Mouse (Mus musculus) spleen, postnatal 14 days (tissue): ENCODE measurements around the gene Mpg.

Experiments
- DNase-seq, 2 experiments: peaks; one replicate each; pipeline ENCODE4 v3.0.0; 2021 to 2022; ENCODE audit warnings: low spot score in 2 of 2

The Mpg gene

DNA sequence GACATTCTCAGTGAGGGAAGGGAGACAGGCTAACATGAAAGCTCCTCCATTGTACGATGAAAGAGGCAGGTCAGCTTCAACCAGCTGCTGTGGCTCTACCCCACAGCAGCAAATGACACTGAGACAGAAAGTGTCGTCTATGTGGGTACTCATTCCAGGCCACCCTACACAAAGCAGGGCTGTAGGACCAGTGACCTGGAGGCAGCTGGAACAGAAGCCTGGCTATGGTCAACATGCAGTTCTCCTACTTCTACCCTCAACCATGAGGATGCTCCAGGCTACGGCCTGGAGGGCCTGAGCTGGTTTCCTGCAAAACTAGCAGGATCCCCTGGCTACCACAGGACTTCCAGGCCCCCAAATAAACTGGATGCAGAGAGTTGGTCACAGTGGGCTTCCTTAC is 30.3 kb downstream of the Mpg start:
- no peak for DNase-seq

DNA sequence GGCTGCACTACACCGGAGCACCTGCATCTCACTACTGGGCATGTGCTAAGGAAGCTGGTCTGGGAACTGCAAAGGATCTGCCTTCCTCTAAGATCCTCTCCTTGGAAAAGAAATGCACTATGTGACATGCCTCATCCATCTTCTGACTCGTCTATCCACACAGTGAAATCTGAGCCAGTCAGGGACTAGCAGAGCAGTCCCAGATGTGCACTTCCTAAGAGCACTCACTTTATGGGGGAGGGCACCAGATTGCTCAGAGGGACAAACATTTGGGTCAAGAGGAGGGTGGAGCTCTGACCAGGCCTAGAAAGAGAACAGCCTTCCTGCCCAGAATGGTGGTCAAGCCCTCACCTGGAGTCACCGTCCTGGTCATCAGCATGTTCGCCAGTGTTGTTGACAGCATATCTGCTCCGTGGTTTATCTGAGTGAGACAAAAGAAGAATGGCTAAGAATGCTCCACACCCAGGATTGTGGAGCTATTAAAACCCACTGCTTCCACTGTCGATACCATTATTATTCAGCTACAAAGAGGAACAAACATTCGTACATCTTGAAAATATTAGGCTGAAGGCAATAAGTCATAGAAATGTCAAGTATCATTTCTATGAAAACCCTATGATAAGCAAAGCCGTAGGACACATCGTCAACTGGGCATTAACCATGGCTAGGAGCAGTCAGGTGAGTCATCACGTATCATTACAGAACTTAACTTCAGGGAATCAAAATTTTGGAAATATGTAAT is 36.5 kb downstream of the Mpg start:
- no peak for DNase-seq

DNA sequence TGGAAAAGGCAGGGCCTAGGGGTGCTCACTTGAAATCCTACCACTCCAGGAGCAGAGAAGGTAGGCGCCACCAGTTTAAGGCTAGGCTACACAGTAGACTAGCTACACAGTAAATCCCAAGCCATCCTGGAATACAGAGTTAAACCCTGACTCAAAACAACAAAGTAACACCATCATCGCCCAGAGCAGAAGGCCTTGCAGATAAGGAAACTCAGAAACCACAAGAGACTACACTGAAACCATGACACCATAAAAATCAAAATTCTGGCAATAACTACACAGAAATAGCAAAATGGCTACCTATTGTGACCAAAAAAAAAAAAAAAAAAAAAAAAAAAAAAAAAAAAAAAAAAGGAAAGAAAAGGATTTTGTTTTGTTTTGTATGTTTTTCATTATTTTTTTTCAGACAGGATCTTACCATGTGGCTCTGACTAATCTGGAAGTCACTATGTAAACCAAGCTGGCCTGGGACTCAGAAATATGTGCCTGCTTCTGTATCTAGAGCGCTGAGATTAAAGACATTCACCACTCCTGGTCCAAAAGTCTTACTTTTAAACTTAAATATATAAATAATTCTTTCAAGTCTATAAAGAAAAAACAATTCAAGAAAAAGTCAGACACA is 38.9 kb downstream of the Mpg start:
- DNase-seq, result no peak

DNA sequence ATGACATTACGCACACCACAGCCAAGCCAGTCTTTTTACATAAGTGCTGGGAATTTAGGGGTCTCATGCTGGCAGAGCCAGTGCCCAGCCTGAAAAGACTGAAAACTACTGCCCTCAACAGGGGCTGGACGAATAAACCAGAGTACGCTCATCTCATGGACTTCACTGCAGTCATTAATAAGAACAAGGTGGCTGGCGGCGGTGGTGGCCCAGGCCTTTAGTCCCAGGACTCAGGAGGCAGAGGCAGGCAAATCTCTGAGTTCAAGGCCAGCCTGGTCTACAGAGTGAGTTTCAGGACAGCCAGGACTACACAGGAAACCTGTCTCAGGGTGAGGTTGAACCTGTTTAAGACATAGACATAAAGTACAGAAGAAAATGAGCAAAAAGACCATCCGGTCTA is 39.9 kb downstream of the Mpg start:
- DNase-seq, result no peak

DNA sequence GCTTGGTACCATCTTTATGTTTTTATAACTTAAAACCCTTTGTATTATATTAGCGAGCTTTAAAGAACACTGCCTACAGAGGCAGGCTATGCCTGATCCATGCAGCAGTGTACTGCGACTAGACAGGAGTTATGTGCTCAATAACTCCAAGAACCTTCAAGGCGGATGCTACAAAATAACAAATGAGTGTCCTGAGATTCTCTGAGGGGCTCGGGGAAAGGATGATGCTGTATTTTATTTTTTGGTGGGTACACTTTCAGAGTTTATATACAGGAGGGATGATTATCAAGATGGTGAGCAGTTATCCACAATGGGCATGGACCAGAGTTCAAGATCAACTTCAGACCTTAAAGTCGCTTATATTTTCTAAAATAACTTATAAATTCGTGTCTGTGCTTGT is 40.5 kb downstream of the Mpg start:
- no peak for DNase-seq

DNA sequence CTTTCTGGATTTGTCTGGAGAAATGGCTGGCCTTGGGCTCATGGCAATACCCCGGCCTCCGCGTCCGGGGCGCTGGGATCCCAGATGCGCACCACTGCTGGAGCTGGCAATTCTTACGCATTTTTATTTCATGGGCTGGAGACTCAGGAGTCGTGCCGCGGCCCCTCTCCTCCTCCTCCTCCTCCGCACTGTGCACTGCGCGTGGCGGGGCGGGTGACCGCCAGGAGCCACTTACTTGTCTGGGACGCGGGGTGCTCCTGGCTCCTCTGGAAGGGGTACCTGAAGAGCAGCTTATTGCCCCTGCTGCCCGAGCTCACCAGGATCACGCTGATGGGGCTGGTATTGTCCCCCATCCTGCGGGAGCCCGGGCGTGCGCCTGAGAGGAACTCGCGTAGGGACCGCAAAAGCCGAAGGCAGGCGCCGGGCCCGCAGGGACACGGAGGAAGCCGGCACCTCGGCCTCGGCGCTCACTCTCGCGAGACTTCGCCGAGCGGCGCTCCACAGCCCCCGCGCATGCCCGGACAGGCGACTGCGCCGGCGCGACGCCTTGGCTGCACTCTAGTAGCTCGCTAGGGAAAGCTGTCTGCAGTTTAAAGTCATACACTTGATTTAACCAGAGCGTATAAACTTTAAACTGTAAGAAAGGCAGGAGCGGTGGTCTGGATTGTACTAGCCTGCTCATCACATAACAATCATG is 41.0 kb downstream of the Mpg start, which contains the start of gene Nprl3:
Nprl3 (minus strand) TSS at position 520 of the 697 bp plus-strand sequence.
- peak; percentile 92 to 94 for DNase-seq

DNA sequence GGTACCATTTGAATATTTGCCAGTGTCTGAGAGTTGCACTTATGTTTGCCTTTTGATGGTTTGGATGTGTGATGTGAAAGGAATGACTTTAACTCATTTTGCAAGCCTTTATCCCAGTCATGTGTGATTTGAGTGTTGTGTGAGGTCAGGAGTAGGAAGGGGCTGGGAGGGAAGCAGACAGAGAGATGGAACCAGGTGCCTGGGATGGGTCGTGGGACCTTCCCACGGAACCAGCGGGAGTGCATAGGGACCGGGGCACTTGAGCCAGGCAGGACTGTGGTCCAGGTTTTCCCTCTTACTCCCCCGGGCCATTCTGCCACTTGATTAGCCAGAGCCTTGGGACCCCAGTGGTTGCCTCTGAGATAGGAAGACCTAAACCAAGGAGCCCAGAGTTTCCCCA is 41.7 kb downstream of the Mpg start:
- no peak for DNase-seq

DNA sequence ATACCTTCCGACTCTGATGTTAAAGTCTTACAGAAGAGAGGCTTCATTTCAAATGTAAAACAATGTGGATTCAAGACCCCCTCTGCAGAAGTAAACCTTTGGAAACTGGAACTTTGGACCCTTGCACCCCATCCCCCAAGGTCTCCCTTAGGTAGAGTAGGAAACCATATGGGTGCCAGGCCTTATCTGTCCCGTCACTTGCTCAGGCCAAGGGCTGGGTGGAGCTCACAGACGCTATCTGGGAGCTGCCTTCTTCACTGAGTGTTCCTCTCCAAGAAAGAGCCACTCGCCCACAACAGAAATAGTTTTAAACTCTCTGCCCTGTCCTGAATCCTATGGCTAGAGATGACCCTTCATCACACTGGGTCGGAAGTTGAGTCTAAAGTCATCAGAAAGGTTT is 42.6 kb downstream of the Mpg start:
- peak in 1 of 2 experiments; percentile 44 for DNase-seq

DNA sequence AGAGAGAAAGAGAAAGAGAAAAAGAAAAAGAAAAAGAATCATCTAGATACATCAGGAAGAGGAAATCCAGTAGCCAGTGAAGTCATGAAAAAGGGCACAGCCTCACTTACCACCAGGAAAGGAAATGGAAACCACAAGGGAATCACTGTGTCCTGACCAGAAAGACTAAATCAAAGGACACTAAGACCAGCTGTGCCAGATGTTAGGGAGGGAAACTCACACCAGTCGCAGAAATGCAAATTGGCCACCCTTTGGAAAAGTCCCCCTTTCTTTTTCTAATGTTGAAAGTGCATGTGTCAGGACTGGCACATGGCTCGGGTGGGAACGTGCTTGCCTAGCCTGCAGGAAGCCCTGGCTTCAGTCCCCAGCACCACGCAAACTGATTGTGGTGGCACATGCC is 44.9 kb downstream of the Mpg start:
- no peak for DNase-seq

DNA sequence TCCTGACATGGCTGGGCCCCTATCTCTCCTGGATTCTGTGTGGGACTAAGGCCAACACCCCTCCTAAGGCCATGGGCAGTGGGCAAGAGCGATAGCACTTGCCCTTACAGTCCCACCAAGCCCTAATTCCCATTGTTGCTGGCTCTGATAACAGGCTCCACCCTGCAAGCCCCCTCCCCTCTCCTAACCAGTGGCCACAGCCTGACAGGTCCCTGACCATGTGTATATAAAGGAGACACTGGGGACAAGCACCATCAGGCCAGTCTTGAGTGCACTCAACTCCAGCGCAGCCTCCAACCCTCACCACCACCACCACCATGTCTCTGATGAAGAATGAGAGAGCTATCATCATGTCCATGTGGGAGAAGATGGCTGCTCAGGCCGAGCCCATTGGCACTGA is 50.0 kb downstream of the Mpg start, which contains the start of gene Hba-x:
Hba-x (plus strand) TSS at position 54 of the 400 bp plus-strand sequence.
- no peak for DNase-seq

DNA sequence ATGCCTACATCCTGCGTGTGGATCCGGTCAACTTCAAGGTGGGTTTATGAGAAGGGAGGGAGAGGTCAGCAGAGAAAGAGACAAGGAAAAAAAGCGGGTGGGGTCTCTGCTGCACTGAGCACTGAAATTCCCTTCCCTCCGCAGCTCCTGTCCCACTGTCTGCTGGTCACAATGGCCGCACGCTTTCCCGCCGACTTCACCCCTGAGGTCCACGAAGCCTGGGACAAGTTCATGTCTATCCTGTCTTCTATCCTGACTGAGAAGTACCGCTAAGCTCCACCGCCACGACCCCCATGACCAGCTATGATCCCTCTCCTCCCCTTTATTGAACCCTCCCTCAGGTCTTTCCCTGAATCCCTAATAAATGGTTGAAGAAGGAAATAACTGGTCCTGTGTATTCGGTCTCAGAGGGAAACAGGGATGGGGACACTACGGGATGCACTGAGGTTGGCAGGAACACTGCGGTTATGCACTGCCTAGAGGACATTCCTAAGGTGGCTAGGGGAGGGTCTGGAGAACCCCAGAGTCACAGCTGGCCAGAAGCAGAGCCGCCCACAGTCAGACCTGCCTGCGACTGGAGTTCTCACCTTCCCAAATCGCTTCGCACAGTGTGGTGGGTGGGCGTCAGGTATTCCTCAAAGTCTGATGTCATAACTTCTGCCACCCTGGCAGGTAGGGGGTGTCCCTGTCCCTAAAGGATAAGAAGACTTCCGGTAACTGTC is 51.6 kb downstream of the Mpg start:
- no peak for DNase-seq

DNA sequence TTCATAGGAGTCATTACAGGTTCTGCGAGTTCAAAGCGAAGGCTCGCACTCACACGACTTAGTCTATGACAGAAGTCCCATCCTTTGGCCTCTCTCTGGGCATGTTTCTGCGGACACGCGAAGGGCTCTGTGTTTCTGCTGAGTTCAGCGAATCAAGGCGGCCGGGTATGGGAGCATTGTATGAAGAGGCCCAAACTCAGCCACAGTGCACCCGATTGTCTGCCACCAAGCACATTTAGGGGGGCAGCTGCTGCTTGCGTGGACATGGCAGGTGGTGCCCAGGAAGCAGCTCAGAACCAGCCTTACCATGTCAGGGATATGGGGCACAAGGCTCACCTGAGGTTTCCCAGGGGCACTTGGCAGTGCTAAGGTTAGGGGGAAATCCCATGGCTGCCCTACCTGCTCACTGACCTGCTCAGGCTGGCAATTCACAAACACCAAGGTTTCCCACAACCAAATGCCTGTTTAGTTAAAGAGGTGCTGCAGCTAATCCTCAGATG is 52.2 kb downstream of the Mpg start:
- DNase-seq, result no peak

DNA sequence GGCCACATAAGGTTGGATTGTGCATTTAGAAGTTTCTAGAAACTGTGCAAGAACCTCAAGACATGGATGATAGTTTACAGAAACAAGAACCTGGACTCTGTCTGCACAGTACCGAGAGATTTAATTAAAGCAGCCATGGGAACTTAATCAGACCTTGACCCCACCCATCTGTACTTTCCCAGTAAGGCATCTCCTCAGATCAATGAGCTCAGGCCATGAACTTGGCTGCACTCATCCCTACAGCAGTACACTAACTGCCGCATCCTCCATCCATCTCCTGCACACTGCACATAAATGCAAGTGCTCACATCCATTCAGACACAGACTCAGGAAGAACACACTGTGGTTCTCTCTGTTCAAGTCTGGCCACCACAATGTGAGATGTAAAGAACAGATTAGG is 54.3 kb downstream of the Mpg start:
- DNase-seq, result no peak

DNA sequence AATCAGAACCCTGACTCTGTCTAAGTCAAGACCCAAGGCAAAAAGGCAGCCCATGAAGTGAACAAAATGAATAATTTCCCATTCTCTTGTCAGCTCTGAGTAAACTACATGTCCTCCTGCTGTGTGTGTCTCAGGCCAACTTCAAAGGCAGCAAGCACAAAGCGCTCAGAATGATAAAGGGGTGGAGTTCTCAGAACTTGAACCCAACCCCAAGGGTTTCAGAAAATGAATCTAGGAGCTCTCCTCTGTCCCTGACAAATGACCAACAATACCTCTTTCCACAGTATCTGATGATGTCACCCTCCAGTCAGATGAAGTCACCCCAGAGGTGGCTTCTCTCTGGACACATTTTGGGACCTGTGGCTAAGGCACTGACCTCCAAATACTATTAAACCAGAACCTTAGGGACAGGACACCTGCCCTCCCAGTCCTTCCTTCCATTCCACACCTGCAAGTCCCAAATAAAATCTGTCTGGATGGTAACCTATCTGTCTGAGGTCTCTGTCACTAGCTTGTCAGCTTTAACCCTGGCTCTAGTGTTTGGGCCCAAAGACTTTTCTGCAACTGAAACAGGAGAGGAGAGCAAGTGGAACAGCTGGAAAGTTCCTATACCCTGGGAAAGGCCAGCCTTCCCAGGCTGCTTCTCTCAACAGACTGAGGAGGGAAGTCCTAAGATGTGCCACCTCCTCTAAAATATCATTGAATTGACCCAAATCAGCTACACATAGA is 55.3 kb downstream of the Mpg start:
- no peak for DNase-seq
